Mouse (Mus musculus) intestine, embryonic 16.5 days (tissue): Measurements from ENCODE around the gene Tmem171. TPM values are rescaled to one million over a fixed set of nuclear protein-coding genes. Genes with fewer than 3 reads are reported as not detected.

Experiments used
- ATAC-seq: fragments of 200-750 bp; cut with Nextera tagmentation; 2 replicates; pipeline ENCODE4 v1.8.0; 2017; ENCODE audit warnings: moderate TSS enrichment, moderate library complexity
- H3K27ac ChIP-seq: fragments of 300-500 bp; sonication (generic); 2 replicates; pipeline ENCODE4 v1.5.1; 2014; ENCODE audit warnings: mild to moderate bottlenecking, low read length
- H3K27me3 ChIP-seq: fragments of 300-500 bp; sonication (generic); replicated peaks from 2 replicates; pipeline ENCODE4 v1.6.1; 2014; ENCODE audit warnings: low read length, control low read depth, mixed read lengths; ENCODE audit not compliant: control insufficient read depth, insufficient read depth
- H3K36me3 ChIP-seq: fragments of 300-500 bp; sonication (generic); 2 replicates; pipeline ENCODE4 v1.6.1; 2014; ENCODE audit warnings: low read length, control low read depth; ENCODE audit not compliant: control insufficient read depth, insufficient read depth
- H3K4me1 ChIP-seq: fragments of 300-500 bp; sonication (generic); 2 replicates; pipeline ENCODE4 v1.6.1; 2014; ENCODE audit warnings: low read length, control low read depth, mixed read lengths; ENCODE audit not compliant: control insufficient read depth, insufficient read depth
- H3K4me2 ChIP-seq: fragments of 300-500 bp; sonication (generic); 2 replicates; pipeline ENCODE4 v1.6.1; 2014; ENCODE audit warnings: low read depth, low read length, control low read depth
- H3K4me3 ChIP-seq: fragments of 300-500 bp; sonication (generic); 2 replicates; pipeline ENCODE4 v1.5.1; 2014; ENCODE audit warnings: mild to moderate bottlenecking, low read length
- H3K9ac ChIP-seq: fragments of 300-500 bp; sonication (generic); 2 replicates; pipeline ENCODE4 v1.6.1; 2014; ENCODE audit warnings: low read depth, low read length
- H3K9me3 ChIP-seq: fragments of 300-500 bp; sonication (generic); 2 replicates; pipeline ENCODE4 v1.6.1; 2016; ENCODE audit warnings: low read length, control low read depth; ENCODE audit not compliant: control insufficient read depth
- WGBS: fragments of 180-500 bp; shearing (Covaris S2); extraction: QIAGEN DNeasy Blood & Tissue Kit; methylation state at CpG from one replicate; pipeline ENCODE4 v1.1.7; 2014; 5-methylcytosine and 5-hydroxymethylcytosine counted together
- polyA plus RNA-seq: library from polyadenylated mRNA; unstranded; fragments of >200 nt; fragmentation: Nextera tagmentation; extraction: Ambion mirVana; gene quantifications from 2 replicates; pipeline ENCODE4 v1.2.1, GENCODE M21; 2015

The Tmem171 gene
- polyA plus RNA-seq, 1 experiment from 2014 or later: 36.4 TPM

DNA sequence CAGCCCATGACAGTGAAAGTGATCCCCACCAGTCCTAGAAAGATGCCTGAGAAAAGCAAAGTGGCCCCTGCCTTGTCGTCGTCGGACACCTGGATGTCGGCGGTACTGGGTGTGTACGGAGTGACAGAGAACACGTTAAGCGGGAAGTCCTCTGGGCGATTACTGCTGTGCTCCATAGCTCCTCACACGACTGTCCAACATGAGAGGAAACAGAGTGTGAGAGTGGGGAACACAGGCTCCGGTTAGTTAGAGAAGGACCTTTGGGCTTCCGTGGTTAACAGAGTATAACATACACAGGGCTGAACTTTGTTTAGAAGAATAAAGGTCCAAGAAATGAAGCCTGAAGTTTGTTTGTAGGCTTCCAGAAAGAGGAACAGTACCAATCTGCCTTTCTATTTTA, 57.5 kb downstream of the Tmem171 start, which contains the start of gene Tmem174:
Gene Tmem174, minus strand, starts transcription at position 266 of the 400 bp plus-strand sequence.
- H3K4me2 ChIP-seq: 0 out of 2 replicates have a peak within 1 kb of the TSS, but pooled peaks have one; percentile 6
- H3K9ac ChIP-seq: no peak within 1 kb of the TSS
- H3K9me3 ChIP-seq: no peaks in the 10 kb centered on the region
- no peaks in the 10 kb centered on the region for H3K27me3 ChIP-seq
- no peak within 1 kb of the TSS for H3K4me3 ChIP-seq
- no peak for ATAC-seq
- WGBS: 84% methylated on average over 12 of the region's 12 CpGs
- peaks cover 5% of the 10 kb centered on the region; the same call in 1 of the 2 replicates for H3K4me1 ChIP-seq
- no peaks in the 10 kb centered on the region for H3K36me3 ChIP-seq
- H3K27ac ChIP-seq: peak within 1 kb of the TSS; percentile 95

DNA sequence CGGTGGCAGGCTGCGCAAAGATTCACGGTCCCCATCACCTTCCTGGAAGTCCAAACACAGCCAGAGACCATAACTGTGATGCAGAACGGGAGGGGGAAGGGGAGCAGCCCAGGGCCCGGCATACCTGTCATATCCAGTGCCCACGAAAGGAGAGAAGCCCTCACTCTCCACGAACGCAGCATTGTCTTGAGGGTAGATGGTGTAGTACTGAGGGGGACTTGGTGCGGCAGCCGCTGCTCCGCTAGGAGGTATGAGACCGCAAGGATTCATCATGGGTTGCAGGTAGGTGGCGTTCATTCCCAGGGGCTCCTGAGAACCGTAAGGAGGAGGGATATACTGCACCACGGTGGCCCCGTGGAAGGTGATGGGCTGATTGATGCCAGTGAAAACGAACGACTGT, 58.1 kb downstream of the Tmem171 start:
- no peaks in the 10 kb centered on the region for H3K27me3 ChIP-seq
- no peaks in the 10 kb centered on the region for H3K9me3 ChIP-seq
- no peaks in the 10 kb centered on the region for H3K36me3 ChIP-seq
- H3K4me2 ChIP-seq: 0 out of 2 replicates have a peak overlapping the region, but pooled peaks have one; percentile 6
- H3K27ac ChIP-seq: no peak overlapping the region
- H3K9ac ChIP-seq: no peak overlapping the region
- peaks cover 5% of the 10 kb centered on the region; the same call in 1 of the 2 replicates for H3K4me1 ChIP-seq
- WGBS: 69% methylated on average over 18 of the region's 18 CpGs
- H3K4me3 ChIP-seq: no peak overlapping the region
- no peak for ATAC-seq

Other genes with a start within 250 kb of the Tmem171 start
- 1.3 and 2.5 TPM in 2 replicates for gene Gm10320, start 202.8 kb downstream of the Tmem171 start, polyA plus RNA-seq
- gene Tmem174, start 57.4 kb downstream of the Tmem171 start, polyA plus RNA-seq: 0.07 and 0.10 TPM in 2 replicates
- 31.2 and 31.9 TPM in 2 replicates for gene Fcho2, start 120.6 kb upstream of the Tmem171 start, polyA plus RNA-seq
- gene Tnpo1, start 231.6 kb upstream of the Tmem171 start, polyA plus RNA-seq: 49.7 and 50.7 TPM in 2 replicates